Mouse (Mus musculus): ENCODE data around the gene Sertad2.

GRCm38 (mm10) chr11:20672513-20672912, 129.5 kb downstream of the Sertad2 start:
- TF ChIP-seq JUN (IDR thresholded peaks at IDR 0.05; ENCODE audit: insufficient read depth, low read depth, low read length) (no peak), UBTF (IDR thresholded peaks at IDR 0.05; ENCODE audit: low read depth, low read length) (no peak), MXI1 (IDR thresholded peaks at IDR 0.05; ENCODE audit: low read depth, low read length) (no peak), RCOR1 (conservative IDR thresholded peaks at IDR 0.05; ENCODE audit: low read depth, low read length) (no peak), ZC3H11A (IDR thresholded peaks at IDR 0.05; ENCODE audit: low read depth, low read length) (no peak), USF1 (IDR thresholded peaks at IDR 0.05; ENCODE audit: low read depth, low read length) (no peak), GABPA (IDR thresholded peaks at IDR 0.05; ENCODE audit: insufficient replicate concordance, low read depth, low read length) (no peak)
